Mouse (Mus musculus): ENCODE measurements around the gene Mob3b. TPM values are rescaled to one million over a fixed set of nuclear protein-coding genes. Genes with fewer than 3 reads are reported as not detected.
A peak's percentile ranks its signal among the peaks of the same experiment; 100 is the strongest.

The Mob3b gene
- polyA plus RNA-seq, 1 experiment from 2014 or later = 15.1 TPM

- ATAC-seq (ENCODE audit: insufficient number of reproducible peaks, insufficient read depth, low FRiP score, low TSS enrichment, low read depth) = no peak
- no peak overlapping the region for H3K9ac ChIP-seq (replicated peaks)
- no peaks in the 10 kb centered on the region for H3K9me3 ChIP-seq
- 87% methylated on average over 13 of the region's 13 CpGs for WGBS
- H3K4me1 ChIP-seq (replicated peaks) = no peaks in the 10 kb centered on the region
- no peak overlapping the region for H3K4me3 ChIP-seq (replicated peaks)
- no peaks in the 10 kb centered on the region for H3K27me3 ChIP-seq
- no peak overlapping the region for H3K4me2 ChIP-seq
- no peak overlapping the region for H3K27ac ChIP-seq
- H3K36me3 ChIP-seq = no peaks in the 10 kb centered on the region
Observed at GRCm38 (mm10) chr4:35169571-35170125, 12.4 kb upstream of the Mob3b start.

- Histone ChIP-seq H3K36me3 (no peaks in the 10 kb centered on the region), H3K9me3 (no peaks in the 10 kb centered on the region), H3K27me3 (no peaks in the 10 kb centered on the region), H3K27ac (no peak overlapping the region), H3K4me1 (replicated peaks) (no peaks in the 10 kb centered on the region), H3K9ac (replicated peaks) (no peak overlapping the region), H3K4me2 (no peak overlapping the region), H3K4me3 (replicated peaks) (no peak overlapping the region)
- no peak for ATAC-seq (ENCODE audit: insufficient number of reproducible peaks, insufficient read depth, low FRiP score, low TSS enrichment, low read depth)
- WGBS = 59% methylated on average over 5 of the region's 5 CpGs
Observed at GRCm38 (mm10) chr4:35167855-35168254, 10.6 kb upstream of the Mob3b start.

GRCm38 (mm10) chr4:35165947-35166346 is 8.7 kb upstream of the Mob3b start:
- Histone ChIP-seq H3K4me3 (replicated peaks) (no peak overlapping the region), H3K36me3 (no peaks in the 10 kb centered on the region), H3K9ac (replicated peaks) (no peak overlapping the region), H3K4me2 (no peak overlapping the region), H3K27me3 (no peaks in the 10 kb centered on the region), H3K4me1 (replicated peaks) (no peaks in the 10 kb centered on the region), H3K27ac (no peak overlapping the region), H3K9me3 (no peaks in the 10 kb centered on the region)
- 88% methylated on average over 3 of the region's 3 CpGs for WGBS
- ATAC-seq (ENCODE audit: insufficient number of reproducible peaks, insufficient read depth, low FRiP score, low TSS enrichment, low read depth) = no peak

- H3K9ac ChIP-seq (replicated peaks) = no peak overlapping the region
- H3K4me1 ChIP-seq (replicated peaks) = no peaks in the 10 kb centered on the region
- H3K27ac ChIP-seq = no peak overlapping the region
- no peak for ATAC-seq (ENCODE audit: insufficient number of reproducible peaks, insufficient read depth, low FRiP score, low TSS enrichment, low read depth)
- no peaks in the 10 kb centered on the region for H3K36me3 ChIP-seq
- no peak overlapping the region for H3K4me3 ChIP-seq (replicated peaks)
- no peaks in the 10 kb centered on the region for H3K27me3 ChIP-seq
- WGBS = 83% methylated on average over 2 of the region's 2 CpGs
- no peaks in the 10 kb centered on the region for H3K9me3 ChIP-seq
- no peak overlapping the region for H3K4me2 ChIP-seq
Observed at GRCm38 (mm10) chr4:35165275-35165674, 8.0 kb upstream of the Mob3b start.

GRCm38 (mm10) chr4:35157815-35158214 is 531 bp upstream of the Mob3b start:
- no peak overlapping the region for H3K27ac ChIP-seq
- H3K9ac ChIP-seq (replicated peaks) = no peak overlapping the region
- no peak overlapping the region for H3K4me3 ChIP-seq (replicated peaks)
- 55% methylated on average over 11 of the region's 11 CpGs for WGBS
- no peak for ATAC-seq (ENCODE audit: insufficient number of reproducible peaks, insufficient read depth, low FRiP score, low TSS enrichment, low read depth)
- H3K4me2 ChIP-seq = no peak overlapping the region
- no peaks in the 10 kb centered on the region for H3K36me3 ChIP-seq
- no peaks in the 10 kb centered on the region for H3K9me3 ChIP-seq
- H3K4me1 ChIP-seq (replicated peaks) = peaks cover 11% of the 10 kb centered on the region
- no peaks in the 10 kb centered on the region for H3K27me3 ChIP-seq

DNA sequence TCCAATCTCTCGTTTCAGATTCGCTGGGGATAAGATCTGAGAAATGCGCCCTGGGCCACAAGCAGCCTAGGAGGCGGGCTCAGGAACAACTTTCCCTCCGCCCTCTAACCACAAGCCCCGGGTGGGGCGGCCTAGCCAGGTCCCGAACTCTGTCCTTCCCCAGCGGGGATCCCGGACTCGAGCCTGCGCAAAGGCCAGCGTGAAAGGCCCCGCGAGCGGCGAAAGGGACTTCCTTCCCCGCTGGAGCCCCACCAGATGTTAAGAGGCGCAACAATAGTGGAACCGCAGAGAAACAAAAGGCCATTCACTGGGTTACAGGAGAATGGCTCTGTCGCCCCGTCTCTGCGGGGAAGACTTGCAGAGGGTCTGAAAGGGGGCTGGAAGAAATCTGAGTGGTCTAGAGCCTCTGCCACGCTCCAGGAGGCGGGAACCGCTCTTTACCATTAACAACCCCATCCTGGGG is 1.1 kb downstream of the Mob3b start:
- under 1% methylated on average over 26 of the region's 26 CpGs for WGBS
- Histone ChIP-seq H3K9ac (replicated peaks) (peak overlapping the region; percentile 71), H3K27me3 (no peaks in the 10 kb centered on the region), H3K4me2 (peak overlapping the region; percentile 78), H3K27ac (peak overlapping the region; percentile 92), H3K9me3 (no peaks in the 10 kb centered on the region), H3K4me1 (replicated peaks) (peaks cover 11% of the 10 kb centered on the region), H3K4me3 (replicated peaks) (peak overlapping the region; percentile 58), H3K36me3 (no peaks in the 10 kb centered on the region)
- ATAC-seq (ENCODE audit: insufficient number of reproducible peaks, insufficient read depth, low FRiP score, low TSS enrichment, low read depth) = peak; percentile 84

- H3K27ac ChIP-seq = peak overlapping the region; percentile 92
- 0 out of 2 replicates have a peak, but pooled peaks have one; percentile 26 for ATAC-seq (ENCODE audit: insufficient number of reproducible peaks, insufficient read depth, low FRiP score, low TSS enrichment, low read depth)
- H3K27me3 ChIP-seq = no peaks in the 10 kb centered on the region
- no peaks in the 10 kb centered on the region for H3K36me3 ChIP-seq
- H3K9ac ChIP-seq (replicated peaks) = peak overlapping the region; percentile 71
- peak overlapping the region; percentile 78 for H3K4me2 ChIP-seq
- peaks cover 11% of the 10 kb centered on the region for H3K4me1 ChIP-seq (replicated peaks)
- H3K4me3 ChIP-seq (replicated peaks) = peak overlapping the region; percentile 58
- 24% methylated on average over 20 of the region's 20 CpGs for WGBS
- no peaks in the 10 kb centered on the region for H3K9me3 ChIP-seq
Observed at GRCm38 (mm10) chr4:35155132-35155922, 2.0 kb downstream of the Mob3b start.

DNA sequence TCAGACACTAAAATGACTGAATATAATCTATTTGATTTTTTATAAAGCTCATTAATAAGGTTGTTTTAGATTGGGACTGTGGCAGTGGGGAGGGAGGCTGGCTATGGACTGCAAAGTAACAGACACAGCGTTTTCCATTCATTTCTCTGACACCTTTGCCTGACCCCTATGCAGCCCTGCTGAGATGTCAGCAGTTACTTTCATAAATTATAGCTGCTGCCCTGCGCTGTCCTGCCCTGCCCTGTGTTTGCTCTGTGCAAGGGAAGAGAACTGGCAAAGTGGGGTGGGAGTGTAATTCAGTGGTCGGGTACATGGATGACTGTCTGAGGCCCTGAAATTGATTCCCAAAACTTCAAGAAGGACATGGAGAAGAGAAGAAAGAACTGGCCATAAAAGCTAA is 3.2 kb downstream of the Mob3b start:
- Histone ChIP-seq H3K27me3 (no peaks in the 10 kb centered on the region), H3K4me2 (no peak overlapping the region), H3K4me3 (replicated peaks) (no peak overlapping the region), H3K4me1 (replicated peaks) (peaks cover 11% of the 10 kb centered on the region), H3K9ac (replicated peaks) (no peak overlapping the region), H3K27ac (no peak overlapping the region), H3K36me3 (no peaks in the 10 kb centered on the region), H3K9me3 (no peaks in the 10 kb centered on the region)
- WGBS = 14% methylated on average over 3 of the region's 3 CpGs
- ATAC-seq (ENCODE audit: insufficient number of reproducible peaks, insufficient read depth, low FRiP score, low TSS enrichment, low read depth) = no peak

DNA sequence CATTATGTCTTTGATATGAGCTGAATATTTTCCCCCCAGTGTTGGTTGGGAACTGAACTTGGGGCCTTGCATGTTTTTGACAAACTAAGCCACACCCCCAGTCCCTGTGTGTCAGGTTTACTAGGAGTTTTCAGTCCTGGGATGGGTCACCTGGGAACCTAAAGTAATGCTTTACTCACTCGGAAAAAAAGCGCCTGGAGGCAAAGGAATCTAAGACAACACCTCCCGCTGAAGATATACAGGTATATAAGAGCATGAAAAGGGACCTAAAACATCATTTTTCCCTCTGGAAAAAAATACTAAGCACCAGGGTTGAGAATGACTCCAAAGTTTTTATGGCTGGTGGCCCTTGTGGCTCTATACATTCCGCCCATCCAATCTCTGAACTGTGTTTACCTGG is 5.5 kb downstream of the Mob3b start, which contains the start of gene Ifnk:
Gene Ifnk, plus strand, starts transcription at position 301 of the 400 bp plus-strand sequence.
- H3K9me3 ChIP-seq = no peaks in the 10 kb centered on the region
- peaks cover 11% of the 10 kb centered on the region for H3K4me1 ChIP-seq (replicated peaks)
- H3K4me3 ChIP-seq (replicated peaks) = no peak within 1 kb of the TSS
- no peak within 1 kb of the TSS for H3K4me2 ChIP-seq
- no peak within 1 kb of the TSS for H3K9ac ChIP-seq (replicated peaks)
- no peaks in the 10 kb centered on the region for H3K27me3 ChIP-seq
- WGBS = 79% methylated on average over 4 of the region's 4 CpGs
- ATAC-seq (ENCODE audit: insufficient number of reproducible peaks, insufficient read depth, low FRiP score, low TSS enrichment, low read depth) = no peak
- no peak within 1 kb of the TSS for H3K27ac ChIP-seq
- no peaks in the 10 kb centered on the region for H3K36me3 ChIP-seq

DNA sequence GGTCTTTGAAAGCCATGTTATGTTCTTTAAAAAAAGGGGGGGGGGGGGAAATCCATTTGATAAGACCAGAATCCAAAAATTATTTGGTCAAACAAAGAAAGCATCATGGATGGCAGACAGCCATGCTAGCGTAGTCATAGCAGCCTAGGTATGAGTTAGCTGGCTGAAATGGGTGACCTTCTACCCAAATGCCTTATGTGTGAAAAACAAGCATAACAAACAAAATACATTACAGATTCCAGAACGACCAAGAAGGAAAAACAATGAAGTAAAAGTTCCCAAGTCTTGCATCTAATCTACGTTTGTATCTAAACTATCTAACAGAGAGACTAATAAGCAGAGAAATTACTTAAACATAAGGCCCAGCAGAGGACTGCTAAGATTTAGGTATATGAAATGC is 6.6 kb downstream of the Mob3b start:
- H3K4me1 ChIP-seq (replicated peaks) = peaks cover 9% of the 10 kb centered on the region
- no peaks in the 10 kb centered on the region for H3K9me3 ChIP-seq
- no peak for ATAC-seq (ENCODE audit: insufficient number of reproducible peaks, insufficient read depth, low FRiP score, low TSS enrichment, low read depth)
- H3K27ac ChIP-seq = no peak overlapping the region
- H3K4me2 ChIP-seq = no peak overlapping the region
- no peak overlapping the region for H3K4me3 ChIP-seq (replicated peaks)
- H3K9ac ChIP-seq (replicated peaks) = no peak overlapping the region
- no peaks in the 10 kb centered on the region for H3K36me3 ChIP-seq
- WGBS = 81% methylated on average over 3 of the region's 3 CpGs
- H3K27me3 ChIP-seq = no peaks in the 10 kb centered on the region

- H3K4me3 ChIP-seq (replicated peaks) = no peak overlapping the region
- no peak overlapping the region for H3K27ac ChIP-seq
- WGBS = 89% methylated on average over 4 of the region's 4 CpGs
- H3K4me1 ChIP-seq (replicated peaks) = peaks cover 7% of the 10 kb centered on the region
- H3K9me3 ChIP-seq = no peaks in the 10 kb centered on the region
- no peak for ATAC-seq (ENCODE audit: insufficient number of reproducible peaks, insufficient read depth, low FRiP score, low TSS enrichment, low read depth)
- H3K27me3 ChIP-seq = no peaks in the 10 kb centered on the region
- no peak overlapping the region for H3K9ac ChIP-seq (replicated peaks)
- H3K4me2 ChIP-seq = no peak overlapping the region
- no peaks in the 10 kb centered on the region for H3K36me3 ChIP-seq
Observed at GRCm38 (mm10) chr4:35148326-35148725, 9.0 kb downstream of the Mob3b start.

All from limb, embryonic 12.5 days (tissue).